Mouse (Mus musculus) CH12.LX (cell line): ENCODE data around the gene Tmem63c. TPM values are rescaled to one million over a fixed set of nuclear protein-coding genes. Genes with fewer than 3 reads are reported as not detected.

Experiments used
- DNase-seq: peaks from one replicate; pipeline ENCODE4 v3.0.0-alpha.2; 2013; ENCODE audit errors: extremely low read depth
- H3K27ac ChIP-seq: 2 replicates; pipeline ENCODE4 v1.5.1; 2012; ENCODE audit warnings: low read depth, mild to moderate bottlenecking, control low read depth, moderate library complexity; ENCODE audit not compliant: insufficient read depth
- H3K27me3 ChIP-seq: replicated peaks from 2 replicates; pipeline ENCODE3; 2012; ENCODE audit warnings: inconsistent platforms
- H3K36me3 ChIP-seq, 2 experiments: replicated peaks in 1 of 2; 2 replicates each; pipeline versions ENCODE3 to v1.6.1; 2012; ENCODE audit warnings: inconsistent platforms in 1 of 2, low read length in 1 of 2, mild to moderate bottlenecking in 1 of 2, mixed read lengths in 1 of 2, moderate library complexity in 1 of 2; ENCODE audit not compliant: control insufficient read depth in 1 of 2, insufficient read depth in 1 of 2
- H3K4me1 ChIP-seq, 2 experiments: 2 replicates each; pipeline ENCODE4 v1.6.1; 2012; ENCODE audit warnings: inconsistent platforms in 1 of 2, moderate library complexity in 1 of 2; ENCODE audit not compliant: insufficient read depth in 2 of 2, control insufficient read depth in 1 of 2
- H3K4me2 ChIP-seq: 2 replicates; pipeline ENCODE4 v1.6.1; 2012; ENCODE audit warnings: low read depth, mild to moderate bottlenecking, control low read depth; ENCODE audit not compliant: poor library complexity, insufficient read depth, severe bottlenecking
- H3K4me3 ChIP-seq, 3 experiments: fragments of 150-350 bp in 1 of 3; sonication (generic) in 1 of 3; replicated peaks in 1 of 3; 2 replicates each; pipeline versions ENCODE3 to v1.5.1; 2011 to 2012; ENCODE audit warnings: low read depth in 2 of 3, low read length in 2 of 3, mild to moderate bottlenecking in 2 of 3, moderate library complexity in 2 of 3, control low read depth in 1 of 3, improper control_type of control experiment in 1 of 3, inconsistent platforms in 1 of 3, mixed read lengths in 1 of 3; ENCODE audit not compliant: poor library complexity in 1 of 3
- H3K79me2 ChIP-seq: replicated peaks from 2 replicates; pipeline ENCODE4 v1.6.1; 2012; ENCODE audit warnings: mild to moderate bottlenecking, moderate library complexity; ENCODE audit not compliant: control insufficient read depth, poor library complexity, insufficient read depth, severe bottlenecking; ENCODE audit errors: extremely low read depth
- H3K9ac ChIP-seq: 2 replicates; pipeline ENCODE4 v1.6.1; 2012; ENCODE audit warnings: low read depth, mild to moderate bottlenecking, control low read depth, moderate library complexity; ENCODE audit not compliant: insufficient read depth
- H3K9me3 ChIP-seq: replicated peaks from 2 replicates; pipeline ENCODE3; 2012; ENCODE audit warnings: low read length, inconsistent platforms, mixed read lengths
- BHLHE40 ChIP-seq: IDR thresholded peaks from 2 replicates; pipeline ENCODE4 v1.6.1; 2011; ENCODE audit warnings: mild to moderate bottlenecking, low read depth, low read length, improper control_type of control experiment
- CHD1 ChIP-seq: IDR thresholded peaks from 2 replicates; pipeline ENCODE4 v1.6.1; 2012; ENCODE audit warnings: low read depth, low read length, improper control_type of control experiment, inconsistent platforms
- CHD2 ChIP-seq: IDR thresholded peaks from 2 replicates; pipeline ENCODE4 v1.6.1; 2011; ENCODE audit warnings: low read length, improper control_type of control experiment
- CTCF ChIP-seq, 2 experiments: IDR thresholded peaks in 1 of 2; conservative IDR thresholded peaks in 1 of 2; 2 replicates each; pipeline ENCODE4 v1.5.1; 2011 to 2012; ENCODE audit warnings: low read depth in 2 of 2, low read length in 2 of 2, improper control_type of control experiment in 1 of 2, inconsistent platforms in 1 of 2, mild to moderate bottlenecking in 1 of 2, moderate library complexity in 1 of 2
- ELF1 ChIP-seq: IDR thresholded peaks from 2 replicates; pipeline ENCODE4 v1.6.1; 2014; ENCODE audit warnings: low read depth, mild to moderate bottlenecking, inconsistent platforms, low read length, improper control_type of control experiment
- EP300 ChIP-seq: IDR thresholded peaks from 2 replicates; pipeline ENCODE4 v1.6.1; 2011; ENCODE audit warnings: low read length, improper control_type of control experiment
- HCFC1 ChIP-seq: IDR thresholded peaks from 2 replicates; pipeline ENCODE4 v1.6.1; 2012; ENCODE audit warnings: low read depth, mild to moderate bottlenecking, inconsistent platforms, low read length, improper control_type of control experiment
- IRF4 ChIP-seq: IDR thresholded peaks from 2 replicates; pipeline ENCODE4 v1.6.1; 2014; ENCODE audit warnings: low read depth, mild to moderate bottlenecking, inconsistent platforms, low read length, improper control_type of control experiment
- JUND ChIP-seq: conservative IDR thresholded peaks from 2 replicates; pipeline ENCODE4 v1.6.1; 2011; ENCODE audit warnings: low read depth, low read length, improper control_type of control experiment
- KAT2A ChIP-seq: IDR thresholded peaks from 2 replicates; pipeline ENCODE4 v1.6.1; 2012; ENCODE audit warnings: low read length, improper control_type of control experiment, inconsistent platforms; ENCODE audit not compliant: insufficient replicate concordance
- MAFK ChIP-seq: IDR thresholded peaks from 2 replicates; pipeline ENCODE4 v1.6.1; 2011; ENCODE audit warnings: low read length, improper control_type of control experiment; ENCODE audit not compliant: insufficient replicate concordance
- MAZ ChIP-seq: IDR thresholded peaks from 2 replicates; pipeline ENCODE4 v1.6.1; 2012; ENCODE audit warnings: low read depth, mild to moderate bottlenecking, inconsistent platforms, low read length, improper control_type of control experiment, moderate library complexity
- MXI1 ChIP-seq: IDR thresholded peaks from 2 replicates; pipeline ENCODE4 v1.6.1; 2011; ENCODE audit warnings: mild to moderate bottlenecking, low read depth, low read length, improper control_type of control experiment
- NELFE ChIP-seq: IDR thresholded peaks from 2 replicates; pipeline ENCODE4 v1.6.1; 2011; ENCODE audit warnings: low read depth, low read length, improper control_type of control experiment
- PAX5 ChIP-seq: IDR thresholded peaks from 2 replicates; pipeline ENCODE4 v1.6.1; 2012; ENCODE audit warnings: low read length, inconsistent platforms, mixed read lengths
- POLR2AphosphoS2 ChIP-seq: IDR thresholded peaks from 2 replicates; pipeline ENCODE4 v1.6.1; 2011; ENCODE audit warnings: low read depth, low read length, improper control_type of control experiment
- RAD21 ChIP-seq: IDR thresholded peaks from 2 replicates; pipeline ENCODE4 v1.6.1; 2011; ENCODE audit warnings: low read depth, mild to moderate bottlenecking, low read length, improper control_type of control experiment, moderate library complexity
- RCOR1 ChIP-seq: conservative IDR thresholded peaks from 2 replicates; pipeline ENCODE4 v1.6.1; 2012; ENCODE audit warnings: low read depth, mild to moderate bottlenecking, inconsistent platforms, low read length, improper control_type of control experiment
- SMC3 ChIP-seq: IDR thresholded peaks from 2 replicates; pipeline ENCODE4 v1.6.1; 2011; ENCODE audit warnings: low read depth, low read length, improper control_type of control experiment
- TCF12 ChIP-seq: IDR thresholded peaks from 2 replicates; pipeline ENCODE4 v1.6.1; 2014; ENCODE audit warnings: low read depth, mild to moderate bottlenecking, inconsistent platforms, low read length, improper control_type of control experiment
- ZNF384 ChIP-seq: IDR thresholded peaks from 2 replicates; pipeline ENCODE4 v1.6.1; 2012; ENCODE audit warnings: low read depth, low read length, improper control_type of control experiment, inconsistent platforms
- dilution Hi-C: fragments of 300-500 bp; cut with MboI; formaldehyde crosslinking; loops from 2 replicates; pipeline ENCODE4 v1.14.3; 2020; ENCODE audit warnings: low sequenced_read_pairs; ENCODE audit not compliant: extremely low pct_unique_long_range_greater_than_20kb, extremely low pct_ligation_motif_present
- in situ Hi-C: fragments of 300-500 bp; cut with MboI; formaldehyde crosslinking; loops from 3 replicates; pipeline ENCODE4 v1.14.3; 2019; ENCODE audit warnings: low sequenced_read_pairs, low pct_ligation_motif_present, low pct_unique_long_range_greater_than_20kb, mixed read lengths
- polyA plus RNA-seq: library from polyadenylated mRNA; unstranded; fragments of >175 nt; gene quantifications from 2 replicates; pipeline ENCODE4 v1.2.1, GENCODE M21; 2012; ENCODE audit warnings: low read depth; ENCODE audit not compliant: insufficient read length
- total RNA-seq, 2 experiments: library from RNA; depleted of rRNA; stranded (reverse); fragments of 300-350 nt in 1 of 2; fragments of >200 nt in 1 of 2; gene quantifications; 2 replicates each; pipeline ENCODE4 v1.2.3; 2012 to 2014

The Tmem63c gene
- total and polyA plus RNA-seq, 3 experiments = 0.08 to 0.53 (median 0.11) TPM

DNA sequence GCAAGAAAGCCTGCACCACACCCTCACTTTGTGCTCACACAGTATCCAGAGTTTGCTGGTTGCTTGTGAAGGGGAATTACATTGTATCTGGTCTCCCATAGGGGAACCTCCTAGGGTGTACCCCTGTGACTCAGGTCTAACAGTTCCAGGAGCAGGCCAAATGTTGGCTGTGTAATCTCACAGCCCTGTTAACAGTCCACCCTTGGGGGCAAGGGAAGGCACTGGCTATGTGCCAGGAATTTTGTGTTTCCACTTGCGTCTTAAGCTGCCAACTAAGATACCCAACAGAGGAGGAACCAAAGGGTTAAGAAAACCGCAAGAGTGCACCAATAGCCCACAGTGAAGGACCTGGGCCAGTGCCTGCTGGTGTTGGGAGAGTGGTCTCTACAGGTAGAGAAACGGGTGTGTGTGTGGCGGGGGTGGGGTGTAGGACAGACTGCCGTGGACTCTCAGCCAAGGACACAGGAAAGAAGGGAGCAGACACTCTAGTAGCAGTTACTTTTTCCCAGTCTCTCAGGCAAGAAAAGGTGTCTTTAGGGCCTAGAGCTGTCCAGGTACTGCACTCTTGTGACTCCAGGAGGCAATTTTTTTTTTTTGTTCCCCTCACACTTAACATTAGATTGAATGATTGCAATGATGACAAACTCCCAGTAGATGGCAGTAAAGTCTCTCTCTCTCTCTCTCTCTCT is 20.8 kb upstream of the Tmem63c start:
- no peaks in the 10 kb centered on the region; a peak in 1 of 4 replicates for H3K4me1 ChIP-seq
- no peaks in the 10 kb centered on the region for H3K36me3 ChIP-seq
- no peak overlapping the region for H3K4me3 ChIP-seq
- dilution Hi-C loops = no loop called here
- TF ChIP-seq CHD2 (no peak), IRF4 (no peak), SMC3 (peak; percentile 40), EP300 (no peak), MXI1 (no peak), JUND (peak; percentile 48; the same call in 1 of the 2 replicates), MAFK (no peak), RAD21 (peak; percentile 38), CTCF (conservative IDR thresholded peaks at IDR 0.05 in 1 of 2, IDR thresholded peaks at IDR 0.05 in 1 of 2; ENCODE audit: low read depth in 2 of 2, low read length in 2 of 2) (peak; percentile 8 to 64; a peak in 3 of 4 replicates), CHD1 (no peak), ELF1 (no peak), HCFC1 (no peak), PAX5 (no peak), RCOR1 (no peak), NELFE (no peak), ZNF384 (peak; percentile 79), BHLHE40 (no peak), POLR2AphosphoS2 (no peak), MAZ (no peak)
- TF ChIP-seq, all 38 proteins: peak for 5
- Histone ChIP-seq H3K27ac (no peak overlapping the region), H3K9me3 (peaks cover 4% of the 10 kb centered on the region), H3K9ac (no peak overlapping the region), H3K27me3 (peaks cover 72% of the 10 kb centered on the region), H3K79me2 (no peaks in the 10 kb centered on the region), H3K4me2 (no peak overlapping the region; the same call in 1 of the 2 replicates)
- in situ Hi-C loops = no loop called here
- DNase-seq = peak; percentile 44

DNA sequence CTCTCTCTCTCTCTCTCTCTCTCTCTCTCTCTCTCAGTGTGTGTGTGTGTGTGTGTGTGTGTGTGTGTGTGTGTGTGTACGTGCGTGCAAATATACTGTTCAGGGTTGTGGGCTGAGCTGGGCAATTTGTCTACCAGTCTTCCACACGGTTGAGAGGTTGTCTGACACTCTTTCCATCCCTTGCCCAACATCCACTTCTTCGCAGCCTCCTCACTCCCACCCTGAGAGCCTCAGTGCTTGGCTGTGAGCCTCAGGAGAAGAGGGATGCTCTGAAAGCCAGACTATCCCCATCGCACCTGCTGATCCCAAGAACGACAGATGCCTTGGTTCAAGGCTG is 20.3 kb upstream of the Tmem63c start:
- no peak overlapping the region for H3K27ac ChIP-seq
- TF ChIP-seq NELFE (no peak), TCF12 (no peak), MXI1 (no peak), IRF4 (no peak), KAT2A (no peak)
- H3K79me2 ChIP-seq = no peaks in the 10 kb centered on the region
- H3K9ac ChIP-seq = no peak overlapping the region
- no peak overlapping the region for H3K4me3 ChIP-seq
- dilution Hi-C loops (no loop called here), in situ Hi-C loops (no loop called here)
- DNase-seq = no peak
- peaks cover 73% of the 10 kb centered on the region for H3K27me3 ChIP-seq
- H3K4me1 ChIP-seq = no peaks in the 10 kb centered on the region; a peak in 1 of 4 replicates
- H3K4me2 ChIP-seq = no peak overlapping the region
- H3K9me3 ChIP-seq = peaks cover 2% of the 10 kb centered on the region
- H3K36me3 ChIP-seq = no peaks in the 10 kb centered on the region
